Mouse (Mus musculus) erythroblast, embryonic 14.5 days (primary cell): ENCODE results near the gene Sdccag8.

Experiments used
- GATA1 ChIP-seq: IDR thresholded peaks from 2 replicates; pipeline ENCODE4 v1.6.1; 2012; ENCODE audit warnings: low read length, inconsistent platforms, mixed read lengths
- TAL1 ChIP-seq: IDR thresholded peaks from 3 replicates; pipeline ENCODE4 v1.6.1; 2012; ENCODE audit warnings: low read length, inconsistent platforms, mixed read lengths

GRCm38 (mm10) chr1:176948861-176949260 lies 134.4 kb downstream of the Sdccag8 start:
- no peak for TF ChIP-seq TAL1
- no peak for TF ChIP-seq GATA1
